Mouse (Mus musculus) midbrain, embryonic 16.5 days (tissue): ENCODE results near the gene Chka. TPM values are rescaled to one million over a fixed set of nuclear protein-coding genes. Genes with fewer than 3 reads are reported as not detected.

Experiments used
- ATAC-seq: fragments of 200-750 bp; cut with Nextera tagmentation; 2 replicates; pipeline ENCODE4 v1.8.0; 2017; ENCODE audit warnings: moderate TSS enrichment
- H3K27ac ChIP-seq: fragments of 300-500 bp; sonication (generic); 2 replicates; pipeline ENCODE4 v1.5.1; 2014; ENCODE audit warnings: mild to moderate bottlenecking, low read length, mixed read lengths
- H3K27me3 ChIP-seq: fragments of 300-500 bp; sonication (generic); 2 replicates; pipeline ENCODE4 v1.6.1; 2014; ENCODE audit warnings: low read depth, low read length, mixed read lengths; ENCODE audit not compliant: control insufficient read depth, insufficient read depth
- H3K36me3 ChIP-seq: fragments of 300-500 bp; sonication (generic); 2 replicates; pipeline ENCODE4 v1.6.1; 2014; ENCODE audit warnings: mild to moderate bottlenecking, low read length, moderate library complexity, mixed read lengths; ENCODE audit not compliant: control insufficient read depth, insufficient read depth
- H3K4me1 ChIP-seq: fragments of 300-500 bp; sonication (generic); 2 replicates; pipeline ENCODE4 v1.6.1; 2014; ENCODE audit warnings: mild to moderate bottlenecking, low read length, mixed read lengths; ENCODE audit not compliant: control insufficient read depth, insufficient read depth
- H3K4me2 ChIP-seq: fragments of 300-500 bp; sonication (generic); 2 replicates; pipeline ENCODE4 v1.6.1; 2014; ENCODE audit warnings: mild to moderate bottlenecking, low read length, mixed read lengths
- H3K4me3 ChIP-seq: fragments of 300-500 bp; sonication (generic); 2 replicates; pipeline ENCODE4 v1.5.1; 2014; ENCODE audit warnings: low read depth, mild to moderate bottlenecking, low read length, moderate library complexity, mixed read lengths
- H3K9ac ChIP-seq: fragments of 300-500 bp; sonication (generic); 2 replicates; pipeline ENCODE4 v1.6.1; 2014; ENCODE audit warnings: low read depth, low read length, mixed read lengths
- H3K9me3 ChIP-seq: fragments of 300-500 bp; sonication (generic); replicated peaks from 2 replicates; pipeline ENCODE4 v1.6.1; 2014; ENCODE audit warnings: mild to moderate bottlenecking, low read length, mixed read lengths; ENCODE audit not compliant: control insufficient read depth, poor library complexity, severe bottlenecking
- WGBS: fragments of 180-500 bp; shearing (Covaris S2); extraction: QIAGEN DNeasy Blood & Tissue Kit; methylation state at CpG from one replicate; pipeline ENCODE4 v1.1.7; 2014; 5-methylcytosine and 5-hydroxymethylcytosine counted together
- polyA plus RNA-seq: library from polyadenylated mRNA; unstranded; fragments of >200 nt; fragmentation: Nextera tagmentation; extraction: Ambion mirVana; gene quantifications from 2 replicates; pipeline ENCODE4 v1.2.1, GENCODE M21; 2015

The Chka gene
- polyA plus RNA-seq, 1 experiment from 2014 or later: 56.1 TPM

DNA sequence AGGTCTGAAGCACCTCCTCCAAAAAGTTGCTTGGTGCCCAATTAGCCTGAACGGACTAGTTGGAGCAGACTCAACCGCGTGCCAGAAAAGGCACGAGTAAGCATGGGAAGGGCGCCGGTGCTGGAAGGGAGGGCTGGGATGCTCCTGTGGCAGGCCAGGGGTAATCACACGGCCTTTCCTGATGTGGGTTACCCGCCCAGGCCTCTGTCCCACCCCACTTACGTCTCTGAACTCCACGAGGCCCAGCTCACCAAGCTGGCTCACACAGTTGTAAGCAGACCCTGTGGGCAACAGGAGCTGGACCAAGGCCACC lies 52.7 kb downstream of the Chka start:
- Histone ChIP-seq H3K27ac (no peak overlapping the region), H3K9me3 (no peaks in the 10 kb centered on the region), H3K36me3 (peaks cover 10% of the 10 kb centered on the region; the same call in 1 of the 2 replicates), H3K4me1 (peaks cover 8% of the 10 kb centered on the region), H3K4me2 (no peak overlapping the region), H3K4me3 (no peak overlapping the region), H3K9ac (no peak overlapping the region), H3K27me3 (no peaks in the 10 kb centered on the region; the same call in 1 of the 2 replicates)
- ATAC-seq: no peak
- 68% methylated on average over 10 of the region's 10 CpGs for WGBS

- no peak overlapping the region for H3K9ac ChIP-seq
- H3K4me2 ChIP-seq: peak overlapping the region; percentile 26; the same call in 1 of the 2 replicates
- H3K27me3 ChIP-seq: no peaks in the 10 kb centered on the region; the same call in 1 of the 2 replicates
- peaks cover 14% of the 10 kb centered on the region for H3K36me3 ChIP-seq
- no peak overlapping the region for H3K27ac ChIP-seq
- H3K4me1 ChIP-seq: peaks cover 8% of the 10 kb centered on the region
- no peaks in the 10 kb centered on the region for H3K9me3 ChIP-seq
- H3K4me3 ChIP-seq: no peak overlapping the region
- no peak for ATAC-seq
- 65% methylated on average over 6 of the region's 6 CpGs for whole genome bisulfite sequencing
Observed at GRCm38 (mm10) chr19:3905261-3905969, 53.8 kb downstream of the Chka start.

- ATAC-seq: no peak
- H3K36me3 ChIP-seq: peaks cover 17% of the 10 kb centered on the region
- peak overlapping the region; percentile 57 for H3K9ac ChIP-seq
- peak overlapping the region; percentile 66 for H3K4me2 ChIP-seq
- H3K27ac ChIP-seq: no peak overlapping the region
- H3K4me1 ChIP-seq: peaks cover 9% of the 10 kb centered on the region
- 40% methylated on average over 10 of the region's 10 CpGs for WGBS
- H3K9me3 ChIP-seq: no peaks in the 10 kb centered on the region
- no peaks in the 10 kb centered on the region; the same call in 1 of the 2 replicates for H3K27me3 ChIP-seq
- H3K4me3 ChIP-seq: peak overlapping the region; percentile 36
Observed at GRCm38 (mm10) chr19:3906326-3906725, 54.8 kb downstream of the Chka start.

DNA sequence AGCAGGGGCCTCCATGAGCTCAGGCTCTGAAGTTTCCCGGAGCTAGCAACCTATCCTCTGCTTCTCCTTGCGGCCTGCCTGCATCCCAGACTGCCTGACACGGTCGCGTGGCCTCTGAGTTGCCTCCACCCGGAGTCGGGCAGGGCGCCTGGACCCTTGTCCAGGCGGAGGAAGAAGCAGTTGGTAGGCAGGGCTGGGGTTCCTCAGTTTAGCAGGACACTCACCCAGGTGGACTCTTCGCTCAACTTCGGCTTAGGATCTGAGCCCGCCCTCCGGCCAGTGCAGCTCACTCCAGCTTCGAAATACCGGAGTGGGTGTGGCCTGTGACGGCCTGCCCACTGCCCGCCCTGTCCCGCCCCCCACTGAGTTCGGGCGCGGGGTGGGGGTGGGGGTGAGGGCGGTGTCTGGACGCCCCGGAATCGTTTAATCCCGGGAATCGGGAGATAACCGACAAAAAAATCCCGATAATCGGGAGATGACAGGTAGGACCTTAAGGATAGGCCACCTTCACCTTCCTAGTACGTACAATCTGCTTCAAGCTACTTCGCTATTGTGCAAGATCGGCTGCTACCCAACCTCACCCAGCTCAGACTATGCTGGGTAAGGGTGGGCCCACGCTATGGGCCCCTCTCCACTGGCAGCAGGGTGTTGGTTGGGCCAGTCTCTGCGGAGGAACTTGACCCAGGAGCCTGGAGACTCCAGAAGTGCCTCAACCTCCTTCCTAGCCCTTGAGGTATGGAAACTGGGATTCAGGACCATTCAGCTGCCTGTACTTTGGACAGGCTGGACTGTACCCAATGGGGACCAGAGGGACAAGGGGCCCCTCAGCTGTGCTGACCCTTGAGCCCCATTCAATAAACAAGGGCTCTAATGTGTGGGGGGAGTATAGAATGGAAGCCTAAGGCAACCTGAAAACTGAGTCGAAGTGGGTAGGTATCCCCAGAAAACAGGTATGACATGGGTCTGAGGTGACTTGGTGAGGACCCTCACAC lies 55.5 kb downstream of the Chka start, which contains the start of gene Tcirg1:
Gene Tcirg1 (minus strand): TSS at position 339 of the 992 bp plus-strand sequence.
- Histone ChIP-seq H3K27ac (no peak within 1 kb of the TSS), H3K4me1 (peaks cover 17% of the 10 kb centered on the region), H3K4me3 (peak within 1 kb of the TSS; percentile 36), H3K27me3 (no peaks in the 10 kb centered on the region; the same call in 1 of the 2 replicates), H3K9me3 (no peaks in the 10 kb centered on the region), H3K4me2 (peak within 1 kb of the TSS; percentile 66), H3K36me3 (peaks cover 17% of the 10 kb centered on the region), H3K9ac (peak within 1 kb of the TSS; percentile 57)
- WGBS: 6% methylated on average over 36 of the region's 36 CpGs
- ATAC-seq: peak; percentile 61

DNA sequence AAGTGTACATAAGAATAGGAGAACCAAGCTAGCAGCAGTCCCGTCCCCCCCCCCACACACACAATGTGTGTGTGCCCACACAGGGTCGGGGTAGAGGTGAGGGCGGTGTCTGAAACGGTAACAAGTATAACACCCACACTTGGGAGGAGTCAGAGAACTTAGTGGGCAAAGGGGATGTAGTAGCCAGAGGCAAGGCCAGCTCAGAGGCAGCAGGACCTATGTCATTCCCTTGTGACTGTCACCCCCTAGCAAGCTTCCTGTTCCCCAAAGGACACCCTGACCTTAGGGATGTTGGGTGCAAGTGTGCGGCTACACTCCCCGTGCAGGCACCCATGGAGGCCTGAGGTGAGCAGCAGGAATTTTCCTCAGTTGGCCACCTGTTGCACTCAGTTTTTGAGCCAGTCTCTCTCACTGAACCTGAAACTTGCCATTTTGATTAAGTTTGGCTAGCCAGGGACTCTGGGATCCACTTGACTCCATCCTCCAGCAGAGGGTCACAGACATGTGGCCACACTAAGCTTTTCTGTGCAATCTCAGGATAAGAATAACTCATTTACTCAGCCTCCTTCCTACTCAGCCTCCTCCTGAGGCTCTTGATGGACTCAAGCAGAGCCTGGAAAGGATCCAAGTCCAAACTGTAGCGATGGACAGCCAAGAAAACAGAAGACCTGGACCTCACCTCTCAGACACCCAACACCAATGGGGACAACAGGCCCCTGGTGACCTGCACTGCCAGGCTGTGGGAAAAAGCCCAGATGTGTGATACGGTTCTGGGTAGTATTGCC lies 56.5 kb downstream of the Chka start:
- no peak overlapping the region for H3K9ac ChIP-seq
- peaks cover 17% of the 10 kb centered on the region for H3K36me3 ChIP-seq
- H3K4me2 ChIP-seq: peak overlapping the region; percentile 66; the same call in 1 of the 2 replicates
- H3K27ac ChIP-seq: no peak overlapping the region
- no peaks in the 10 kb centered on the region for H3K9me3 ChIP-seq
- ATAC-seq: no peak
- 86% methylated on average over 8 of the region's 8 CpGs for WGBS
- no peaks in the 10 kb centered on the region; the same call in 1 of the 2 replicates for H3K27me3 ChIP-seq
- H3K4me3 ChIP-seq: no peak overlapping the region
- H3K4me1 ChIP-seq: peaks cover 17% of the 10 kb centered on the region

- peaks cover 17% of the 10 kb centered on the region for H3K36me3 ChIP-seq
- H3K4me3 ChIP-seq: no peak overlapping the region
- H3K27me3 ChIP-seq: no peaks in the 10 kb centered on the region; the same call in 1 of the 2 replicates
- ATAC-seq: no peak
- H3K4me2 ChIP-seq: no peak overlapping the region
- H3K9ac ChIP-seq: no peak overlapping the region
- WGBS: 84% methylated on average over 5 of the region's 5 CpGs
- H3K27ac ChIP-seq: no peak overlapping the region
- no peaks in the 10 kb centered on the region for H3K9me3 ChIP-seq
- H3K4me1 ChIP-seq: peaks cover 24% of the 10 kb centered on the region
Observed at GRCm38 (mm10) chr19:3910206-3910605, 58.6 kb downstream of the Chka start.

GRCm38 (mm10) chr19:3912337-3913204 lies 61.0 kb downstream of the Chka start, which contains the start of gene Ndufs8:
Gene Ndufs8 (minus strand): TSS chr19:3912774.
- no peaks in the 10 kb centered on the region for H3K9me3 ChIP-seq
- peak within 1 kb of the TSS; percentile 71 for H3K4me2 ChIP-seq
- peak within 1 kb of the TSS; percentile 79 for H3K27ac ChIP-seq
- peak; percentile 98 for ATAC-seq
- H3K9ac ChIP-seq: peak within 1 kb of the TSS; percentile 65
- WGBS: under 1% methylated on average over 43 of the region's 43 CpGs
- H3K36me3 ChIP-seq: peaks cover 17% of the 10 kb centered on the region
- H3K4me3 ChIP-seq: peak within 1 kb of the TSS; percentile 57
- H3K27me3 ChIP-seq: no peaks in the 10 kb centered on the region
- peaks cover 16% of the 10 kb centered on the region for H3K4me1 ChIP-seq

DNA sequence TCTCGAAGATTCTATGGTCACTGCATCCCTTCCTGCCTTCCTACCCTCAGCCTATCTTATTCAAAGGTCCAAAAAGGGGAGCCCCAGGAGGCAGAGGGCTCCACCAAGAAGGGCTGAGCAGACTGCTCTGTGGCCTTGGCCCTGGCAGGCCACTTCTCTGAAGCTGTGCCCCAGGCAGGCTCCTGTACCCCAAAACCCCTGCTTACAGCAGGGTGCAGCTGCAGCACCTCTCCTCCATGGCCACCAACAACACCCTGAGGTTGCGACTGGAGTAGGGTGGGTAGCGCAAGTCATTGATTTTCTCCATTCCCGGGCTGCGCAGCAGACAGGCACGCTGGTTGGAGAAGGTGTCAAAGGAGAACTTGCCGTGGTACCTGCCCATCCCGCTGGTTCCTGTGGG lies 62.1 kb downstream of the Chka start:
- Histone ChIP-seq H3K4me2 (peak overlapping the region; percentile 62), H3K27me3 (no peaks in the 10 kb centered on the region), H3K9ac (0 out of 2 replicates have a peak overlapping the region, but pooled peaks have one; percentile 65), H3K27ac (no peak overlapping the region), H3K9me3 (no peaks in the 10 kb centered on the region), H3K4me3 (peak overlapping the region; percentile 57), H3K4me1 (peaks cover 16% of the 10 kb centered on the region), H3K36me3 (peaks cover 13% of the 10 kb centered on the region)
- WGBS: 87% methylated on average over 8 of the region's 8 CpGs
- ATAC-seq: no peak
